Mouse (Mus musculus) stomach, postnatal 0 days (tissue): ENCODE data around the gene Tenm2.

ENCODE experiments used
- CTCF ChIP-seq: IDR thresholded peaks from 2 replicates; pipeline ENCODE4 v1.5.1; 2016; ENCODE audit warnings: antibody characterized with exemption, low read depth, mild to moderate bottlenecking, moderate library complexity
- EP300 ChIP-seq: optimal IDR thresholded peaks from 2 replicates; pipeline ENCODE3; 2016; ENCODE audit warnings: antibody characterized with exemption

DNA sequence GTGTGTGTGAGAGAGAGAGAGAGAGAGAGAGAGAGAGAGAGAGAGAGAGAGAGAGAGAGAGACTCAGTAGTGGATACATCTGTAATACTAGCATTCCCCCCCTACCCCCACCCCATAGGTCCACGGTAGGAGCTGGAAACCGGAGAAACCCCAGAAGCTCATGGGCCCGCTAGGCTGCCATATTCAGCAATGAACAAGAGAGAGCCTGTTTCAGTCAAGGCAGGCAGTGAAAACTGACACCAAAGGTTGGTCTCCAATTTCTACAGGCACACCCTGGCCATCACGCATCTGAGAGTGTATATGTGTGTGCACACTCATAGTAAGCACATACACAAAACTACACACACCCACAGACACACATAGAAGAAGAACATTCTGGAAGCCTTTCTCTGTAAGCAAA lies 685.1 kb downstream of the Tenm2 start:
- no peak for TF ChIP-seq EP300
- TF ChIP-seq CTCF: no peak
